Mouse (Mus musculus): ENCODE data around the gene Ddx39. TPM values are rescaled to one million over a fixed set of nuclear protein-coding genes. Genes with fewer than 3 reads are reported as not detected.

The Ddx39 gene
- polyA plus RNA-seq, 1 experiment from 2014 or later, result 224 TPM

GRCm38 (mm10) chr8:83715771-83716170, 794 bp downstream of the Ddx39 start:
- ATAC-seq, result no peak
- WGBS, result under 1% methylated on average over 17 of the region's 17 CpGs

GRCm38 (mm10) chr8:83716563-83716962, 1.6 kb downstream of the Ddx39 start:
- no peak for ATAC-seq
- Histone ChIP-seq H3K4me1 (ENCODE audit: control insufficient read depth, insufficient read depth, low read length) (peaks cover 12% of the 10 kb centered on the region), H3K4me2 (ENCODE audit: low read depth, low read length) (peak overlapping the region; percentile 64), H3K9me3 (ENCODE audit: control insufficient read depth, low read length) (no peaks in the 10 kb centered on the region), H3K4me3 (ENCODE audit: low read length) (peak overlapping the region; percentile 97), H3K9ac (ENCODE audit: low read depth, low read length) (peak overlapping the region; percentile 94; the same call in 1 of the 2 replicates), H3K27me3 (replicated peaks; ENCODE audit: control insufficient read depth, insufficient read depth, low read length) (no peaks in the 10 kb centered on the region), H3K27ac (ENCODE audit: low read length) (no peak overlapping the region), H3K36me3 (ENCODE audit: control insufficient read depth, insufficient read depth, low read length) (peaks cover 16% of the 10 kb centered on the region)
- WGBS, result 53% methylated on average over 2 of the region's 2 CpGs

More at GRCm38 (mm10) chr8:83715771-83716170, 794 bp downstream of the Ddx39 start:
- Histone ChIP-seq H3K4me1 (ENCODE audit: control insufficient read depth, insufficient read depth, low read length) (peaks cover 12% of the 10 kb centered on the region), H3K4me2 (ENCODE audit: low read depth, low read length) (peak overlapping the region; percentile 64), H3K9me3 (ENCODE audit: control insufficient read depth, low read length) (no peaks in the 10 kb centered on the region), H3K27ac (ENCODE audit: low read length) (peak overlapping the region; percentile 93), H3K27me3 (replicated peaks; ENCODE audit: control insufficient read depth, insufficient read depth, low read length) (no peaks in the 10 kb centered on the region), H3K4me3 (ENCODE audit: low read length) (peak overlapping the region; percentile 97), H3K9ac (ENCODE audit: low read depth, low read length) (peak overlapping the region; percentile 94), H3K36me3 (ENCODE audit: control insufficient read depth, insufficient read depth, low read length) (peaks cover 10% of the 10 kb centered on the region)

GRCm38 (mm10) chr8:83719048-83719447, 4.1 kb downstream of the Ddx39 start:
- Histone ChIP-seq H3K4me3 (ENCODE audit: low read length) (no peak overlapping the region), H3K4me2 (ENCODE audit: low read depth, low read length) (no peak overlapping the region), H3K9ac (ENCODE audit: low read depth, low read length) (no peak overlapping the region), H3K4me1 (ENCODE audit: control insufficient read depth, insufficient read depth, low read length) (peaks cover 12% of the 10 kb centered on the region), H3K27ac (ENCODE audit: low read length) (no peak overlapping the region), H3K9me3 (ENCODE audit: control insufficient read depth, low read length) (no peaks in the 10 kb centered on the region), H3K27me3 (replicated peaks; ENCODE audit: control insufficient read depth, insufficient read depth, low read length) (no peaks in the 10 kb centered on the region), H3K36me3 (ENCODE audit: control insufficient read depth, insufficient read depth, low read length) (peaks cover 34% of the 10 kb centered on the region)
- WGBS, result 77% methylated on average over 2 of the region's 2 CpGs
- ATAC-seq, result no peak

GRCm38 (mm10) chr8:83719693-83720092, 4.7 kb downstream of the Ddx39 start:
- Histone ChIP-seq H3K4me1 (ENCODE audit: control insufficient read depth, insufficient read depth, low read length) (peaks cover 12% of the 10 kb centered on the region), H3K36me3 (ENCODE audit: control insufficient read depth, insufficient read depth, low read length) (peaks cover 35% of the 10 kb centered on the region), H3K9me3 (ENCODE audit: control insufficient read depth, low read length) (no peaks in the 10 kb centered on the region), H3K4me3 (ENCODE audit: low read length) (no peak overlapping the region), H3K27ac (ENCODE audit: low read length) (no peak overlapping the region), H3K4me2 (ENCODE audit: low read depth, low read length) (no peak overlapping the region), H3K9ac (ENCODE audit: low read depth, low read length) (no peak overlapping the region), H3K27me3 (replicated peaks; ENCODE audit: control insufficient read depth, insufficient read depth, low read length) (no peaks in the 10 kb centered on the region)
- ATAC-seq, result no peak
- 88% methylated on average over 2 of the region's 2 CpGs for WGBS

GRCm38 (mm10) chr8:83721405-83722025, 6.5 kb downstream of the Ddx39 start:
- Histone ChIP-seq H3K9ac (ENCODE audit: low read depth, low read length) (no peak overlapping the region), H3K4me1 (ENCODE audit: control insufficient read depth, insufficient read depth, low read length) (peaks cover 7% of the 10 kb centered on the region), H3K9me3 (ENCODE audit: control insufficient read depth, low read length) (no peaks in the 10 kb centered on the region), H3K36me3 (ENCODE audit: control insufficient read depth, insufficient read depth, low read length) (peaks cover 45% of the 10 kb centered on the region), H3K27me3 (replicated peaks; ENCODE audit: control insufficient read depth, insufficient read depth, low read length) (no peaks in the 10 kb centered on the region), H3K27ac (ENCODE audit: low read length) (no peak overlapping the region), H3K4me3 (ENCODE audit: low read length) (no peak overlapping the region), H3K4me2 (ENCODE audit: low read depth, low read length) (no peak overlapping the region)
- WGBS, result 84% methylated on average over 25 of the region's 25 CpGs
- ATAC-seq, result no peak

- no peak for ATAC-seq
- Histone ChIP-seq H3K27ac (ENCODE audit: low read length) (no peak overlapping the region), H3K4me3 (ENCODE audit: low read length) (no peak overlapping the region), H3K9me3 (ENCODE audit: control insufficient read depth, low read length) (no peaks in the 10 kb centered on the region), H3K4me1 (ENCODE audit: control insufficient read depth, insufficient read depth, low read length) (no peaks in the 10 kb centered on the region), H3K27me3 (replicated peaks; ENCODE audit: control insufficient read depth, insufficient read depth, low read length) (no peaks in the 10 kb centered on the region), H3K9ac (ENCODE audit: low read depth, low read length) (no peak overlapping the region), H3K36me3 (ENCODE audit: control insufficient read depth, insufficient read depth, low read length) (peaks cover 45% of the 10 kb centered on the region), H3K4me2 (ENCODE audit: low read depth, low read length) (no peak overlapping the region)
- WGBS, result 89% methylated on average over 12 of the region's 12 CpGs
These were observed 7.7 kb downstream of the Ddx39 start for GRCm38 (mm10) chr8:83722631-83723030.

GRCm38 (mm10) chr8:83723447-83724083, 8.6 kb downstream of the Ddx39 start:
- Histone ChIP-seq H3K4me1 (ENCODE audit: control insufficient read depth, insufficient read depth, low read length) (no peaks in the 10 kb centered on the region), H3K27ac (ENCODE audit: low read length) (no peak overlapping the region), H3K9me3 (ENCODE audit: control insufficient read depth, low read length) (no peaks in the 10 kb centered on the region), H3K27me3 (replicated peaks; ENCODE audit: control insufficient read depth, insufficient read depth, low read length) (no peaks in the 10 kb centered on the region), H3K9ac (ENCODE audit: low read depth, low read length) (no peak overlapping the region), H3K4me3 (ENCODE audit: low read length) (no peak overlapping the region), H3K4me2 (ENCODE audit: low read depth, low read length) (no peak overlapping the region), H3K36me3 (ENCODE audit: control insufficient read depth, insufficient read depth, low read length) (peaks cover 45% of the 10 kb centered on the region)
- WGBS, result 83% methylated on average over 11 of the region's 11 CpGs
- ATAC-seq, result no peak

GRCm38 (mm10) chr8:83724697-83725482, 9.9 kb downstream of the Ddx39 start:
- H3K27ac ChIP-seq (ENCODE audit: low read length), result no peak overlapping the region
- 43% methylated on average over 15 of the region's 15 CpGs for WGBS
- peaks cover 43% of the 10 kb centered on the region for H3K36me3 ChIP-seq (ENCODE audit: control insufficient read depth, insufficient read depth, low read length)
- H3K4me2 ChIP-seq (ENCODE audit: low read depth, low read length), result no peak overlapping the region
- H3K4me1 ChIP-seq (ENCODE audit: control insufficient read depth, insufficient read depth, low read length), result no peaks in the 10 kb centered on the region
- peak; percentile 89 for ATAC-seq
- no peaks in the 10 kb centered on the region for H3K27me3 ChIP-seq (replicated peaks; ENCODE audit: control insufficient read depth, insufficient read depth, low read length)
- no peak overlapping the region for H3K9ac ChIP-seq (ENCODE audit: low read depth, low read length)
- no peaks in the 10 kb centered on the region for H3K9me3 ChIP-seq (ENCODE audit: control insufficient read depth, low read length)
- no peak overlapping the region for H3K4me3 ChIP-seq (ENCODE audit: low read length)

- Histone ChIP-seq H3K9me3 (ENCODE audit: control insufficient read depth, low read length) (no peaks in the 10 kb centered on the region), H3K4me3 (ENCODE audit: low read length) (no peak overlapping the region), H3K27me3 (replicated peaks; ENCODE audit: control insufficient read depth, insufficient read depth, low read length) (no peaks in the 10 kb centered on the region), H3K9ac (ENCODE audit: low read depth, low read length) (no peak overlapping the region), H3K27ac (ENCODE audit: low read length) (no peak overlapping the region), H3K36me3 (ENCODE audit: control insufficient read depth, insufficient read depth, low read length) (peaks cover 37% of the 10 kb centered on the region), H3K4me2 (ENCODE audit: low read depth, low read length) (no peak overlapping the region), H3K4me1 (ENCODE audit: control insufficient read depth, insufficient read depth, low read length) (no peaks in the 10 kb centered on the region)
- 89% methylated on average over 8 of the region's 8 CpGs for WGBS
- ATAC-seq, result no peak
These were observed 10.6 kb downstream of the Ddx39 start for GRCm38 (mm10) chr8:83725521-83726102.

Data from intestine, embryonic 16.5 days (tissue).